Comparison of ENCODE assay signal across 11 mouse cellular contexts in genomic region chr5:96916897-96917296, GRCm38 (mm10).
DNase-seq lines count a peak whose midpoint lies in the region; ATAC-seq and TF ChIP-seq lines count a peak whose summit lies in the region.
"Had no signal": no experiment of that assay in that cellular context is flagged by ENCODE, and none has a peak within 500 bp of the region (broad histone marks: within the 10 kb centered on the region; RNA-seq: fewer than 3 reads in every experiment).

No protein-coding gene starts in this region.

- DNase-seq in heart, adult 2 months, result no peak
- no peak for DNase-seq in heart, postnatal 4 days
- no peak for DNase-seq in lung, adult 2 months
- DNase-seq in brain, embryonic 14.5 days (ENCODE audit: low read depth), result peak; percentile 27
- peak; percentile 46 to 58 for DNase-seq in natural killer cell, adult 2 months (ENCODE audit: low spot score in 2 of 2)
- DNase-seq in gastrocnemius, adult 18-20 months (ENCODE audit: low spot score), result no peak
- no peak for DNase-seq in layer of hippocampus, postnatal 10 days (ENCODE audit: low spot score in 2 of 2)
- DNase-seq: adrenal gland, postnatal 36 days; left cerebral cortex, postnatal 4 days; thymus, postnatal 25 days had no signal

- no peaks in the 10 kb centered on the region for H3K27me3 ChIP-seq in heart, adult 2 months (ENCODE audit: control insufficient read depth, insufficient read depth, low read length)
- no peaks in the 10 kb centered on the region for H3K27me3 ChIP-seq in lung, embryonic 15.5 days

- H3K9ac ChIP-seq in heart, adult 2 months (ENCODE audit: low read depth, low read length), result no peak overlapping the region
- H3K9ac ChIP-seq in lung, embryonic 15.5 days, result no peak overlapping the region

- no peak for TF ChIP-seq POLR2A in heart, adult 2 months (IDR thresholded peaks at IDR 0.05; ENCODE audit: insufficient read depth, low read depth, low read length)
- TF ChIP-seq POLR2A in lung, adult 2 months (IDR thresholded peaks at IDR 0.05; ENCODE audit: borderline replicate concordance, extremely low read depth, low read depth, low read length), result no peak
- TF ChIP-seq POLR2A in brain, embryonic 14.5 days (IDR thresholded peaks at IDR 0.05; ENCODE audit: borderline replicate concordance, extremely low read depth, insufficient read depth, insufficient read length, poor library complexity, severe bottlenecking), result no peak

- no peak for TF ChIP-seq CTCF in heart, adult 2 months (IDR thresholded peaks at IDR 0.05)
- no peak for TF ChIP-seq CTCF in lung, adult 2 months (IDR thresholded peaks at IDR 0.05; ENCODE audit: insufficient read depth, low read length)
- no peak for TF ChIP-seq CTCF in brain, embryonic 14.5 days (IDR thresholded peaks at IDR 0.05; ENCODE audit: borderline replicate concordance, extremely low read depth, insufficient read depth, insufficient read length)

- H3K9me3 ChIP-seq in lung, embryonic 15.5 days, result no peaks in the 10 kb centered on the region

- H3K36me3 ChIP-seq in heart, adult 2 months (ENCODE audit: control insufficient read depth, insufficient read depth, low read length), result peaks cover 5% of the 10 kb centered on the region
- H3K36me3 ChIP-seq in lung, embryonic 15.5 days, result no peaks in the 10 kb centered on the region

- H3K27ac ChIP-seq in heart, adult 2 months, result peak overlapping the region; percentile 57
- peak overlapping the region; percentile 87 for H3K27ac ChIP-seq in lung, embryonic 15.5 days

- H3K4me3 ChIP-seq in heart, adult 2 months, result no peak overlapping the region
- no peak overlapping the region for H3K4me3 ChIP-seq in lung, embryonic 15.5 days
- no peak overlapping the region for H3K4me3 ChIP-seq in lung, adult 2 months (replicated peaks; ENCODE audit: extremely low read depth, low read depth, low read length)

- peaks cover 16% of the 10 kb centered on the region for H3K4me1 ChIP-seq in heart, adult 2 months (ENCODE audit: control insufficient read depth, insufficient read depth, low read length)
- H3K4me1 ChIP-seq in lung, embryonic 15.5 days, result peaks cover 22% of the 10 kb centered on the region
- H3K4me1 ChIP-seq in lung, adult 2 months (ENCODE audit: control insufficient read depth, insufficient read depth, low read length), result peaks cover 26% of the 10 kb centered on the region

- no peak for TF ChIP-seq EP300 in heart, adult 2 months (IDR thresholded peaks at IDR 0.05; ENCODE audit: insufficient read depth, low read depth, low read length)

- no peak overlapping the region for H3K4me2 ChIP-seq in lung, embryonic 15.5 days

- ATAC-seq in lung, embryonic 15.5 days (ENCODE audit: borderline replicate concordance, extremely low read depth, low FRiP score, low TSS enrichment), result no peak

- H3K79me2 ChIP-seq in heart, adult 2 months (replicated peaks; ENCODE audit: control insufficient read depth, insufficient read depth, low read length), result no peaks in the 10 kb centered on the region

- intact Hi-C loops in heart, adult 2 months (cut with DNase I), result no loop called here

- 38% methylated on average over 6 of the region's 6 CpGs for WGBS in heart, adult 2 months
- 67% methylated on average over 6 of the region's 6 CpGs for WGBS in lung, embryonic 15.5 days
- WGBS in lung, adult 2 months, result 34% methylated on average over 6 of the region's 6 CpGs

Comparison
In these comparisons a context has a peak if more than half of its experiments do, and no peak if none do; other contexts are left out.
1. DNase-seq: peak in brain, embryonic 14.5 days (single experiment) and natural killer cell, adult 2 months (2 of 2); none in heart, adult 2 months (0 of 2), heart, postnatal 4 days (single experiment), lung, adult 2 months (single experiment), gastrocnemius, adult 18-20 months (single experiment) and layer of hippocampus, postnatal 10 days (0 of 2).